Mouse (Mus musculus): ENCODE data around the gene Cbfa2t3.

Gene Cbfa2t3

DNA sequence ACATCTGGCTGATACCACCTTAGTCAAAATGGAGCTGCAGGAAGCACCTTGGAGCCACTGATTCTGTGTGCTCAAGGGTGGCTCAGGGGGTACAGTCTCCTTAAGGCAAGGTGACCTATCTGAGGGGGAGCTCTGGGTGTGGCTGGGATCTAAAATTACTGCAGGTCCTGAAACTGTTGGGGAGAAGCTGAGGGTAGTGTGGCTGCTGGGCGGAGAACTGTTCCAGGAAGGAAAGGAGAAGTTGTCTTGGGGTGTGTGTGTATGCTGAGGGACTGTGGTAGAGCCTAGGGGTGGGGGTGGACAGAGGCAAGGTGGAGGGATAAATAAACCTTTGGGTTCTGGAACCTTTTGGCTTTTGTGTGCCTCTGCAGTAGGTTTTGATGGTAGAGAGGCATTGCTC is 9.6 kb downstream of the Cbfa2t3 start:
- DNase-seq (ENCODE audit: low spot score) = no peak

DNA sequence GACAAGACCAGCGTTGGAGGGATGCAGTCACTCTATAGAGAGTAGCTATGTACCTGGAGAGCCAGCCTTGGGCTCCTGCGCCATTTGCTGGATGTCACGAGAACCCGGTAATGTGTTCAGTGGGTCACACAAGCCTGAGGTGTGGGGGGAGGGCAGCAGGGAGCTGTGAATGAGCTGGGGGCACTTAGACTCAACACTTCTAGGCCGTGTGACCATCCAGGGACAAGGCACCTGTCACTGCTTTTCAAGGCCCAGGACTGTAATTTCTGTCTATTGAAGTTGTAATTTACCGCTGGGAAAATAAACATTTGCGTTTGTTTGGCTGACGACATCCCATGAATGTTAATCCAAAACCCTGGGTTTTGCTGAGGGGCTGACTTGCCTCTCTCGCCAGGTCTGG is 12.0 kb downstream of the Cbfa2t3 start:
- no peak for DNase-seq (ENCODE audit: low spot score)

GRCm38 (mm10) chr8:122685097-122685861 is 13.6 kb downstream of the Cbfa2t3 start:
- no peak for DNase-seq (ENCODE audit: low spot score)

- no peak for DNase-seq (ENCODE audit: low spot score)
Observed at GRCm38 (mm10) chr8:122682820-122683219, 16.1 kb downstream of the Cbfa2t3 start.

GRCm38 (mm10) chr8:122680171-122680570 is 18.7 kb downstream of the Cbfa2t3 start:
- no peak for DNase-seq (ENCODE audit: low spot score)

DNA sequence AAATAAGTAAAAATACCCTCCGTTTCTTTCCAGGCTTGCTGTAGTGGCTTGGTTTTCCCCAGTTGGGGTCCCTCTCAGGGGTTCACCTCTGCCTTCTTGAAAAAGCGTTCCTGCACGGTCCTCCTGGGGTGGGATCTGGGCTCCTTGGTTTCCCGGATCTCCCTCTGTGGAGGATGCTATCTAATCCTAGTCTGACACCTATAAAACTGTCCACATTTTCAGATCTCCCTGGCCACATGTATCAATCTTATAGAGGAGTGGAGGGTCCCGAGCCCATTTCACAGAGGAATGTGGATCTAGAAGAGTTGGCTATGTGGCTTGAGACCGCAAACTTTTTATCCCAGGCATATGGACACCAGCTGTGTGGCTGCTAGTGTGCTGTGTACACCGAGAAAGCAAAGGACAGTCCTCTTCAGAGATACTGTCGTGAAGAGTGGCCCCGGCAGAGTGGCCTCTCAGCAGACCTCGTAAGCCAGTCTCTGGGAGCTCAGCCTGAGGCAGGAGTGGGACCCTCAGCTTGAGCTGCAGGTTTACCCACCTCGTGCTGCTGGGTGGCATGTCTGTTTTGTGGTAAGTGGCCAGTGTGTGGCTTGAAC is 19.5 kb downstream of the Cbfa2t3 start:
- DNase-seq (ENCODE audit: low spot score) = no peak

DNA sequence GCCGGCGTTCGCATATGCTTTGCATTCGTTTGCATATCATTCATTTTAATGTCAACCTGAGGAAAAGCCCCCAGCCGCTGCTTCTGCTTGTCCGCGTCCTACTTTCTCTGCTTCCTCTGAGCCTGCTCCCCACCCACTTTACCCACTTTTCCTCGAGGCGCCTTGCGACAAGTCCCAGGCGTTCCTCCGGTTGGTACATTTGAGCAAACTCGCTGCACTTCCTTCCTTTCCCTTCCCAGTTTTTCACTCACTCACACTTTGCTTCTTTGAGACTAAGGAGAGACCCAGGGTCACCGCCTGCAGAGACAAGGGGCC is 20.1 kb downstream of the Cbfa2t3 start:
- DNase-seq (ENCODE audit: low spot score) = no peak

GRCm38 (mm10) chr8:122678061-122678895 is 20.6 kb downstream of the Cbfa2t3 start:
- peak; percentile 84 for DNase-seq (ENCODE audit: low spot score)

DNA sequence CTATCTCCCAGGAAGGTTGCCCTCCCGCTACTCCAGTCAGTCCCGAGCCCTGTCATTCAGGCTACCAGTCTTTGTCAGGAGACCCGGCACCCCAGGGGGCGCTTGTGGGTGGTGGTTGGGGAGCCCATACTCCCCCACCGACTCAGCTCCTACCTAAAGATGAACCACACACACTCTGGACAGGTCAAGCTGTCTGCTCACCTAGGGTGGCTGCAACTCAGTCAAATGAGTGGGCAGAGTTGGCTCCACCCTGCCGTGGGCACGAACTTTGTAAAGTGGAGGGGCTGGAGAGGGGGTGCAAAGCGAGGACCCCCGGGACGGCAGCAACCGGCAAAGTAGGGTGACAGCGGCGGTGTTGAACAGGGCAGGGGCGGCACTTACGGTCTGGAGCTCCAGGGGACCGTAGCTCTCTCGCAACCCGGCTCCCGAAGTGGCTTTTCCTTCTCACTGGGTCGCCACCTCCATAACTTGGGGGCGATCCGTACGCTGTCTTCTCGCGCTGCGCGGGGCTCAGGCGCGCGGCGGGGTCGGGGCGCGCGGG is 21.4 kb downstream of the Cbfa2t3 start:
- DNase-seq (ENCODE audit: low spot score) = no peak

GRCm38 (mm10) chr8:122676621-122677480 is 22.1 kb downstream of the Cbfa2t3 start:
- DNase-seq (ENCODE audit: low spot score) = peak; percentile 87

- no peak for DNase-seq (ENCODE audit: low spot score)
Observed at GRCm38 (mm10) chr8:122675596-122676420, 23.1 kb downstream of the Cbfa2t3 start.

GRCm38 (mm10) chr8:122674999-122675398 is 23.9 kb downstream of the Cbfa2t3 start:
- no peak for DNase-seq (ENCODE audit: low spot score)

- no peak for DNase-seq (ENCODE audit: low spot score)
Observed at GRCm38 (mm10) chr8:122673989-122674388, 24.9 kb downstream of the Cbfa2t3 start.

GRCm38 (mm10) chr8:122671894-122672293 is 27.0 kb downstream of the Cbfa2t3 start:
- no peak for DNase-seq (ENCODE audit: low spot score)

DNA sequence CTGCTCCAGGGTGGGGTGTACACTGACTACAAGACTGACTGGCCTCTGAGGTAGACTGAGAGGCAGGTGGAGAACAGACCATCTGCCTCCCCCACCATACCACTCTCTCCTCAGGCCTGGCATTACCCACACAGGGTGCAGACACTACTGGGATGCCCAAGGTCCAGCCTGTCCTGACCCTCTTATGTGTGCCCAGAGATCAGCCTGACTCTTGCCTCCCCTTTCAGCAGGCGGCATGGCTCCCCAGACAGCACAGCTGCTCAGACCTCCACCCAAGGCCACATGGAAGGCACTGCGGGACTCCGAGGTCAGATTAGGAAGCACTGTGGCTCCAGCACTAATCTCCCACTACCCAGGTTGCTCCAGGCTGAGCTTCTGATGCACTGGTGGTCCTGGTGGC is 28.2 kb downstream of the Cbfa2t3 start:
- no peak for DNase-seq (ENCODE audit: low spot score)

GRCm38 (mm10) chr8:122670001-122670400 is 28.9 kb downstream of the Cbfa2t3 start:
- no peak for DNase-seq (ENCODE audit: low spot score)

DNA sequence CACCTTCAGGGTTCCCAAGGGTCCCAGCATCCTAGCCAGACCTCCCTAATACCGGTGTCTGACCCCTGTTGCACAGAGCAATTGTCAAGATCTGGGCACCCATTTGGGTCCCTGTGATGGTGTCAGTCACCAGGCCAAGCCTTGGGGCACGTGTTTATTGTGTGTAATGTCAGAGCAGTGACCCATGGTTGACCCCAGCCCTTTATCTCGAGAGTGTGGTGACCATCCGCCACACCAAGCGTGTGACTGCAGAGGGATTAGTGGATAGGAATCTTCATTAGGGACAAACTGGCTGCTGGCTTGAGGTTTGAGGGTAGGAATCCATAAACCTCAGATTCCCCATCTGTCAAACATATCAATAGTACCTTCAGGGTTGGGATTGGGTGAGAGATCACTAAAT is 29.5 kb downstream of the Cbfa2t3 start:
- DNase-seq (ENCODE audit: low spot score) = no peak

DNA sequence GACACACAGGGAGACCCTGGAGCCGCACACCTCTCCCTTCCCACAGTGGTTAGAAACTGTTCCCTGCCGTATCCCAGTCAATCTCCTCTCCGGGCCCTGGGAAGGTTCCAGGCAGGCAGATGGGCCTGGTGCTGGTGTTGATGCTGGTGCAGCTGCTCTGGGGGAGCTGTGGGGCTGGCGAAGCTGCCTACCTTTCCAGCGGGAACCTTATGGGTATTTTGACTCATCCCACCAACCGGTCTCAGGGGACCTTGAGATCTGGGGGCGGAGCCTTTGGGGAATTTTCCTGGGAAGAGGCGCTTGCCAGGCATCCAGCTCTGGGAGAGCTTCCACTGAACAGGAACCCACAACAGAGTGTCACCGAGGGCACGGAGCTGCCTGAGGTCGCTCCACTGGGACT is 31.1 kb downstream of the Cbfa2t3 start:
- DNase-seq (ENCODE audit: low spot score) = no peak

DNA sequence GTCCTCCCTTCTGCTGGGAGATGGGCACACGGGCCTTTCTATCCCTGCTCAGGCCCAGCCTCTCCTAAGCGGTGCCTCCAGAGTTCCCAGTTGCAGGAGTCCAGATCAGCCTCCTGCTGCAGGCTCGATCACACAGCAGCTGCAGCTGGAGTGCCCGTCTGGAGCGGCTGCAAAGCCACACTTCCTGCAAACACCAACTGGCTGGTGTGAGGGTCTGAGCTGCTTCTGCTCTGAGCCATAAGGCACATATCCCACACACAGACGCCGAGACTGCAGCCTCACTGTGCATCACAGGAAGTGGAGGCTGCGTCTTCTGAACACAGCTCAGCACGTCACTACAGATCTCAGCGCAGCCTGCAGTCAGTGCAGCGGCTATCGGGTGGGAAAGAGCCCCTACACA is 32.1 kb downstream of the Cbfa2t3 start:
- no peak for DNase-seq (ENCODE audit: low spot score)

- DNase-seq (ENCODE audit: low spot score) = peak; percentile 80
Observed at GRCm38 (mm10) chr8:122666338-122666764, 32.6 kb downstream of the Cbfa2t3 start.
